Mouse (Mus musculus) C2C12 (cell line): Measurements from ENCODE around the gene Gm20388.

Source experiments
- CEBPB ChIP-seq: IDR thresholded peaks from one replicate; pipeline ENCODE4 v1.6.1; 2011; ENCODE audit warnings: low read depth, mild to moderate bottlenecking, control low read depth, moderate library complexity
- CTCF ChIP-seq: IDR thresholded peaks from one replicate; pipeline ENCODE4 v1.5.1; 2011; ENCODE audit not compliant: control insufficient read depth, insufficient read depth, insufficient read length
- USF1 ChIP-seq: IDR thresholded peaks from one replicate; pipeline ENCODE4 v1.6.1; 2011; ENCODE audit warnings: low read depth, mild to moderate bottlenecking, control low read depth, moderate library complexity

GRCm38 (mm10) chr8:121987892-121988291 is 2077.3 kb downstream of the Gm20388 start:
- TF ChIP-seq CTCF (no peak), USF1 (no peak), CEBPB (no peak)
